Mouse (Mus musculus) R1 (cell line): Measurements from ENCODE around the gene Cracr2a.

Experiments
- DNase-seq: peaks from one replicate; pipeline ENCODE4 v3.0.0-alpha.2; 2018; ENCODE audit warnings: low read depth, low spot score

Gene Cracr2a

DNA sequence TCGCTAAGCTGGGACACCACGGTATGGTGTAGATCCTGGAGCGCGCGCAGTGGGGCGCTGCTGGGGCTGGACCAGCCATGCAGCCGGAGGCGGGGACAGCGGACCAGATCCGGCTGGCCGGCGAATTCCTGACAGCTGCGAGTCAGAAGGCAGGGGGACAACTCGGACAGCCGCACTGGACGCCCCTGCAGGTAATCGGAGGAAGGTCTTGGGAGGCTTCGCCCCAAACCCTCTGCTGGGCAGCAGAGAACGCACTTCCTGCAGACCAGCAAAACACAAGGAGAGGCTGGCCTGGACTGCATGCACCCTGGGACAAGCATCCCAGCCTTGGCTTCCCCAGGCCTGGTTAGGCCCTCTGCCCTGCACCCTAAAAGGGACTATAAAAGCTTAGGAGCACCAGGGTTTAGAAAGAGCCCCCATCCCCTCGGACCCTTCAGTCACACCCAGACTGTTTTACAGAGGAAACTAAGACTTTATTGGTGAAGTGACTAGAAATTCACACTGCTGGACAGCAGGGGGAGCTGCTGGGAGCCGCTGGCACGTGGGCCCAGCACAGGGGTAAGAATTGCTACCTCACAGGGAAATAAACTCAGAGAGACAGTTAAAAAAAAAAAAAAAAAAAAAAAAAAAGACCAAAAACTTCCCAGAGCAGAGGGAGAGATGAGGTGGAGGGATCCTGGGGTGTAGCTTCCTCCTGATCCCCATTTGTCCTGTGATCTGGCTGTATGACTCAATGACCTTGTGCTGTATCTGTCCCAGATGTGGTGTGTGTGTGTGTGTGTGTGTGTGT, at the start of gene Cracr2a:
TSS of gene Cracr2a (plus strand) at position 108 of the 790 bp plus-strand sequence.
- DNase-seq, result peak; percentile 79

DNA sequence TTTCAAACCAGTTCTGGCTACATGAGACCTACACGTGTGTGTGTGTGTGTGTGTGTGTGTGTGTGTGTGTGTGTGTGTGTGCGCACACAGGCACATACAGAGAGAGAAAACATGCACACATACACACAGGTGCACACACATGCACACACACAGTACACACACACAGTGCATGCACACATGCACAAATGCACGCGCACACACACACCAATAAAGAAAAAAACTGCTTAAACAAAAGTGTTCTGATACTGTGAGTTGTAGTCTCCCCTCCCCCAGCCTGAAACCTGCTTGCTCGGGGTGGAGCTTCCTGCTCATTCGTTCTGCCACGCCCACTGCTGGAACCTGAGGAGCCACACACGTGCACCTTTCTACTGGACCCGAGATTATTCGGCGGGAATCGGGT, 47.4 kb upstream of the Cracr2a start:
- DNase-seq, result peak; percentile 53

DNA sequence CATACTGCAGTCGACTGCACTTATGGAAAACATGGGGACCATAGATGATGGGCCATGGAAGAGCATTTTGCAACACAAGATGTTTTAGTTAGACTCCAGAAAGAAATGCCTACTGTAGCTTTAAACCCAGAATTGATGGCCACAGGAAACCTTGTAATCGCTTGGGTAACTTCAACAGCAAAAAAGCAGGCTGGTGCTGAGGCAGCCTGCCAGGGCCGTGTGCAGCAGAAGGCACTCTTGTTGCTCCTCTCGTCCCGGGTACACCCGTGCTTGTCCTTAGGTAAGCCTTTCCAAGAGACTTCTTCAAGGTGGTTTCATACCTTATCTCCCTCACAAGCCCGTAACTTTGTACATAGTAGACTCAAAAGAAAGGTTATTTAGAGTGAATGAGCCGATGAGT, 40.0 kb upstream of the Cracr2a start:
- no peak for DNase-seq

DNA sequence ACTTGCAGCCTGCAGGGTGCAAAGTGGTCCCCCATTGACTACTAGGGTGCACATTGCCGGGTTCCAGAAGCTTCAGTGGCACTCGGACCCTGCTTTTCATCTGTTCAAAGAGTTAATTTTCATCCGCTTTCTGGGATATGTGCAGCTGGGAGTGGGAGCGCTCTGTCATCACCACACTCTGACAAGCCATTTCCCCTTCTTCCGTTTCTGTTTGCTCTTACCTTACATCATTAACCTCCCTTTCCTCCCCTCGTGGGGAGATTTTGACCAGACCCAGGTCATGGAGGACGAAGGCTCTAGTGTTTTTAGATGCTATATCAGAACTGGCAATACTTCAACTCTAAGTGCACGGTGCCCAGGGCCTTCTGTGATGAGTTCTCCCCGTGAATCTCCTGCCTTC, 38.8 kb upstream of the Cracr2a start:
- no peak for DNase-seq

DNA sequence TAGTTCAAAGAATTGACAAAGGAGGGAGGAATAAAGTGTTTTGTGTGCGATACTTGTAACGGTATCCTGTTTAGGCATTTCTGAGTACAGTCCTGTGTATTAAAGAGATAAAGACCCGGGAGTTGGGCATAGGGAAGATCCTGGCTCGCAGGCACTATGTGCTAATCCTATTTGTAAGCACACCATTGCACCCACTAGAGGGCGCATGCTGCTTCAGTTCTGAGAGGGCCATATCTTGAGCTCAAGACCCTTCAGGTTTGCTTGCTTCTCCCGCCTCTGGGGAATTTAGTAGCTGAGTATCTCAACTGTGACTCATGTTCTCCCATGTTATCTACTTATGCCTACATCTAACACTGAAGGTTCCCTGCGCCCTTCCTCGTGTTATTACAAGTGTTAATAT, 36.7 kb upstream of the Cracr2a start:
- DNase-seq, result peak; percentile 90

- no peak for DNase-seq
These were observed 32.5 kb upstream of the Cracr2a start for GRCm38 (mm10) chr6:127528625-127529024.

GRCm38 (mm10) chr6:127529451-127529850, 31.7 kb upstream of the Cracr2a start:
- DNase-seq, result no peak

DNA sequence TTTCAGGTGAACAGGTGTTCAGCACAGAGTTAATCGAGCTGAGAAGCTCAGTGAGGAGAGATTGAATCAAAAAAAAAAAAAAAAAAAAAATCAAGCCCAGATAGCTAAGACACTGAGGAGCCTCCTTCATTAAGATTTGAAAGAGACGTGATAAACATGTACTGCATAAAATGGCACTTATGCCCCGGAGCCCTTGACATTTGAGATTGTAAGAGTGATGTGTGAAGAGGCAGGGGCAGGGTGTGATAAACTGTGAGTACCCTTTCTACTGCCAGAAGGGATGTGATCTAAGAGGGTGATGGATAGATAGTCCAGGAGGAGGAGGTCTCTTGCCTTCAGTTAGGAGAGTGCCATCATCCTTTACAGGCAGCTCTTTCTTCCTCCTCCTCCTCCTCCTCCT, 30.9 kb upstream of the Cracr2a start:
- no peak for DNase-seq

DNA sequence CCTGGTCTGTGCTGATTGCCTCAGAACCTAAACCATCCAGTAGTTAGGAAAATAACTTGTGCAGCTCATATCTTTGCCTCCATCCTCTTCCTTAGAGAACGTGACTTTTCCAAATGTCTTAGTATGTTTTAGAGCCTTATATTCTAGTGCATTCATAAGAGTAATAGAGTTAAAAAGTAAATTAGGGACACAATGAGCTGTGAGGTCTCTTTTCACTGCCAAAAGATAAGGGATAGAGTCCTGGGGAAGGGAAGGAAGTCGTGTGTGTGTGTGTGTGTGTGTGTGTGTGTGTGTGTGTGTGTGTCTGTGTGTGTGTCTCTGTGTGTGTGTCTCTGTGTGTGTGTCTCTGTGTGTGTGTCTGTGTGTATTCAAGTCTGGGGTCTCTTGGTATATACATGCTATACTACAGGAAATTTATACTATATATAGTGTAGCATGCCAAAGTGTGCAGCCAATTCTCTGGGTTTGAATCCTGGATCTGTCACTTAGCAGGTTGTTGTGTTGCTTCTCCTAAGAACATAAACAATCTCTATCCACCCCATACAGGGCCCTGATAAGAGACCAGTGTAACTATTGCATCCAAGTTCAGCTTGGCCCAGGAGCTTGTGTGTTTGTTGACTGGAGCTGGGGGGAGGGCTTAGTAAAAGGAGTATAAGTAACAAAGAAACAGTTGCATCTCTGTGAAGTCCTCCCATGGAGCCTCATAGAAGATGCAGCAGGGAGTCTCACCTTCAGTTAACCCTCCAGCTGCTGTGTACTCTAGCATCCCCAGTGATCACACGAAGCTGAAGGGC, 29.5 kb upstream of the Cracr2a start:
- DNase-seq, result no peak

DNA sequence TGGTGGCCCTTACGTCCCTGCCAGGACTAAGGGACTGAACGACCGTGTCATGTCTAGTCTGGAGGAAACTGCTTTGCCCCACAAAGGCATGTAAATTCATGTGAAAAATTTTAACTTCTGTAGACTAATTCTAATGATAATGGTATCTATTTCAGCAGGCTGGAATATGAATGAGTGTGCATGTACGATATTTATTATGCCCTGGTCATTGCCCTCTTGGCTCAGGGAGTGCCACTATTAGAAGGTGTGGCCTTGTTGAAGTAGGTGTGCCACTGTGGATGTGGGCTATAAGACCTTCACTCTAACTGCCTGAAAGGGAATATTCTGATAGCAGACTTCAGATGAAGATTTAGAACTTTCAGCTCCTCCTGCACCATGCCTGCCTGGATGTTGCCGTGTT, 28.8 kb upstream of the Cracr2a start:
- DNase-seq, result no peak

GRCm38 (mm10) chr6:127533766-127534165, 27.4 kb upstream of the Cracr2a start:
- DNase-seq, result no peak

- no peak for DNase-seq
These were observed 24.1 kb upstream of the Cracr2a start for GRCm38 (mm10) chr6:127537035-127537434.

DNA sequence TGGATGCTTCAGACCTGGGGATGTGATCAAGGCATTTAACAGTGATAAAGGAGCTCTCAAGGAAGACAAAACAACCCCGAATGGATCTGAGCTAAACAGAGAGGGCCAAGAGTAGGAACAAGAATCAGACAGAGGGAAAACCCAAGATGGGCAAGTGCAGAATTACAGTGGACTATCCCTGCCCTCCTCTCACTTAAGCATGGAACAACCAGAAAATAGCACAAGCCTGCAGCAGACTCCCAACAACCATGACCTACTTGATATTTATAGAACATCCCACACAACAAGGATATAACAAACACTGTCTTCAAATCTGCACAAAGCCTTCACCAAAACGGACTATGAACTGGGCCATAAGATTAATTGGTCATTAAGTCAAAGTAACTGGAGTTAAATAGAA, 23.0 kb upstream of the Cracr2a start:
- DNase-seq, result no peak

GRCm38 (mm10) chr6:127539226-127539625, 21.9 kb upstream of the Cracr2a start:
- no peak for DNase-seq

GRCm38 (mm10) chr6:127539659-127540058, 21.5 kb upstream of the Cracr2a start:
- DNase-seq, result peak; percentile 25

GRCm38 (mm10) chr6:127540517-127540916, 20.6 kb upstream of the Cracr2a start:
- no peak for DNase-seq

DNA sequence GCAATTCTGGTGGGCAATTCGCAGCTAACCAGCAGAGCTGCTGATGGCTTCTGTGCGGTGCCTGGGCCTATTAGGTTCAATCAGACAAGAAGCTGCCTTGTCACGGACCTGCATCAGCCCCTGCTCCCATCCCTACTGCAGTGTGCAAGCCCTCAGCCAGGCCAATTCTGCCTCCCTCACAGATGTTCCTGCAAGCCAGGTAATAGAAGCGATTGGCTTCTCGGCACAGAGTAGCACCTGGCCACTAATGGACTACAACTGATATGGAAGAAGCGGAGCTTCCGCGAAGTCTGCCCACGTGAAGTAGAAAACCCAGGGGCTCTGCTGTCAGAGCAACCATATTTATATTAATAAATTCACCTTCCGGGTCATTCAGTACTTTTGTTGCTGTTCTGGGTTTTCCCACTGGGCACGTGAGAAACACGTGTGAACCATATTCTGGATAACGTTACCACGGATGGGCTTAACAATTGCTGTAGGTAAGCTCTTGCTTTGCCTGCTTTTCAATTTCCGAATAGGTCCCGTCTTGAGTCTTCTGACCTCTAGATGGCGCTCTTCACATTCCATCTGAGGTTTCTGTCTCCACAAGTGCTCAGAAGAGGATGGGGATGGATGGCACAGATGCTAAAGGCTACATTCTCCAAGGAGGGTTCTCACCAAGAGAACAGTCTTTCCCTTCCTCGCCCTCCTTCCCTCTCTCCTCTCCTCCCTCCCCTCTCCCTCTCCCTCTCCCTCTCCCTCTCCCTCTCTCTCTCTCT, 19.3 kb upstream of the Cracr2a start:
- DNase-seq, result peak; percentile 83

GRCm38 (mm10) chr6:127546676-127547075, 14.5 kb upstream of the Cracr2a start:
- no peak for DNase-seq

DNA sequence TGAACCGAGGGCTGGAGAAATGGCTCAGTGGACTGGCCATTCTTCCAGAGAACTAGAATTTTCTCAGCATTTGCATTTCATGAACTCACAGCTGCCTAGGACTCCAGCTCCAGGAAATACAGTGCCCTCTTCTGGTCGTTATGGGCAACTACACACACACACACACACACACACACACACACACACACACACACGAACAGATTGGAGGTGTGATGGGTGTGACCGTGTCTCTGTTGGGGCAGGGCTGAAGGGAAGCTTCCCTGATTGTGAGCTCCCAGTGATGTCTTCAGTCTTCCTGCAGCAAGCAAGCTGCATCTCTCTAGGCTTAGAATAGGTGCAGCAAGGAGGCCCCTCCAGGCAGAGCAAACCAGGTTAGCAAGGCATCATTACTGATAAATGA, 8.2 kb upstream of the Cracr2a start:
- DNase-seq, result peak; percentile 26

- no peak for DNase-seq
These were observed 5.6 kb upstream of the Cracr2a start for GRCm38 (mm10) chr6:127555553-127555952.

GRCm38 (mm10) chr6:127560872-127561230, 287 bp upstream of the Cracr2a start:
- DNase-seq, result no peak

GRCm38 (mm10) chr6:127563511-127563910, 2.4 kb downstream of the Cracr2a start:
- no peak for DNase-seq
